Mouse (Mus musculus): ENCODE results near the gene Lpar2. TPM values are rescaled to one million over a fixed set of nuclear protein-coding genes. Genes with fewer than 3 reads are reported as not detected.

Lpar2 gene
- total RNA-seq (2014; fragmentation: Nextera tagmentation) (2.1 and 2.4 TPM in 2 replicates), total RNA-seq (2017) (0.28 and 0.38 TPM in 2 replicates)

DNA sequence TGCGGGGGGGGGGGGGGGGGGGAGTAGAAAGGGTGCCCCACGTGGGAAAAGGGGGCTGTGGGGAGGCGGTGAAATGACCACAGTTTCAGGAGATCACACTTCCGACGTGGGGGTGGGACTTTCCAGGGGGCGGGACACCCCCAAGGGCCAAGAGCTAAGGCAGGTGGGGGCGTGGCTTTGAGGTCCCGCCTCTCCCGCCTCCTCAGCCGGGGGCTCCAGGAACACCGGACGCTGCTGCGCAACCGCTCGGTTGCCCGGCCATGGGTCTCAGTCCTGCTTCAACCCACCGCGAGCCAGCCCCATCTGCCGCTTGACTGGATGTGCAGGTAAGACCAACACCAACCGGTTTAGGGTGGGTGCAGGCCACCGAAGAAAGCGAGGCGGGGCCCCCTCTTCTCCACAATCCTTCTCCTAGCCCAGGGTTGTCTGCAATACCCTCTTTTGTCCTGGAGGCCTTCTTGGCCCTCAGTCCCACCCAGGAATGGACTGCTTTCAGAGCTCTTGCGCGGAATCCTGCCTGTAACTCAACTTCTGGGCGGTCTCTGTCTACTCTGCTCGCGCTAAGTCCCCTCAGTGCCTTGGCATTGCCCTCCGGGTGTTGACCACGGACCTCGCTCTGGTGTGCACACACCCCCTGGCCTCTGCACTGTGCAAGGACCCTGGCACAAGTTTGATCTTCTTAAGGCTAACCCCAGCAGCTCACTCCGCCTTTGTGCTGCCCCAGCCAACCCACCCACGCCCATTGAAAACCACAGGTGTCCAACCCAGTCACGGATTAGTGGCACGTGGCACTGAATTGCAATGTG lies at the start of gene Lpar2:
TSS of gene Lpar2 (plus strand) at position 44 of the 806 bp plus-strand sequence.
- peak; percentile 58 for ATAC-seq (replicated peaks; ENCODE audit: low FRiP score, low TSS enrichment, poor library complexity, severe bottlenecking)

DNA sequence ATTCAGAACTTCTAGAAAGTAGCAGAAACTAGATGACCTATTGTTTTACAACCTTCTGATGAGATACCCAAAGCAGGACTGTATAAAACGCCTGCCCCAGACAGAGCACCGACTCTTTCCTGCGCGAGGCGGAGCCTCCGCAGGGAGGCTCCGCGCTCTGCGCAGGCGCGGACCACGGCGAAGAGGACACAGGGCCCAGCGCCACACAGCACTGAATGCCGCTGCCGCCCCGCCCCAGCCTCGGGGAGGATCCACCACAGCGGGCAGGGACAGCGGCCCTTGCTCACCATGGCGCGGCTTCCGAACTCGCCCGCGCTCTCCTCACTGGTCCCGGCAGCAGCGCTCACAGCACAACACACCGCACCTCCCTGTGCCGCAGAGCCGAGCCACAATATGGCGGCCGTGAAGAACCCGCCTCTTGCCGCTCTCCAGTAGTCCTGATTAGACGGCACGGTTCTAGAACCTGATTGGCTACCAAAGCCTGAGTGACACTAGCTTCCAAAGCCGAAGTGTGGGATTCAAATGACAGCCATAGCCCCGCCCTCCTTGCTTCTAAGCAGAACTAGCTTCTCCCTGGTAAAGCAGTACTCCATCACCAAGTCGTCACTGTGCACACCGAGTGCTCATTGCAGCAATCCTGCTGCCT lies 47.6 kb upstream of the Lpar2 start, which contains the start of gene Gm20422:
TSS of gene Gm20422 (minus strand) at position 384 of the 646 bp plus-strand sequence.
- ATAC-seq (replicated peaks; ENCODE audit: low FRiP score, low TSS enrichment, poor library complexity, severe bottlenecking): peak; percentile 100

DNA sequence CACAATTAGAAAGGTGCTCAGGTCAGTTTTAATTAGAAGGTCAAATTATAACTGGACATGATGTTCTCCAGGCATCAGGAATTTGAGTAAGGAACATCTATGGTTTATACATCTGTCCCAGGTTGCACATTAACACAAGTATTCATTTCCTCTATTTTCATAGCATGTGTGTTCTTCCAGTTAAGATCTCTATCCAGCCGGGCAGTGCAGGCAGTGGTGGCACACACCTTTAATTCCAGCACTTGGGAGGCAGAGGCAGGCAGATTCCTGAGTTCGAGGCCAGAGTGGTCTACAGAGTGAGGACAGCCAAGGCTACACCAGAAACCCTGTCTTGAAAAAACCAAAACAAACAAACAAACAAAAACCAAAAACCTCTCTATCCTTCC lies 47.1 kb upstream of the Lpar2 start:
- ATAC-seq (replicated peaks; ENCODE audit: low FRiP score, low TSS enrichment, poor library complexity, severe bottlenecking): no peak

DNA sequence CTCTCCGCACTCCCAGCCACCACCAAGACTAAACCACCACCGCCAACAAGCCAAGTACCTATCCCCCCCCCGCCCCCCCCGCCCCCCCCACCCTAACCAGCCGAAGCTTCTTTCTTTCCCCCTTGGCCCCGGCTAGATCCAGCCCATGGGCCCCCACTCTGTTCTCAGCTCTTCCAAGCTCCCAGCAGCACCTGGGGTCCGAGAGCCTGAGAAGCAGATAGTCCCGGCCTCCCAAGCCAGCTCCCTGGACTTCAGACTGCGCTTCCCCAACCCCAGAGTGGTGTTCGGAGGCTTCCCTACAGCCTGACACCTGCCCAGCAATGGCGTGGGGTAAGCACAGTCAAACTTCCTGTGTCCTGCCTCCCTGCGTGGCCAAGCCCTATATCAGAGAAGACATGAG lies 45.1 kb upstream of the Lpar2 start:
- ATAC-seq (replicated peaks; ENCODE audit: low FRiP score, low TSS enrichment, poor library complexity, severe bottlenecking): no peak

DNA sequence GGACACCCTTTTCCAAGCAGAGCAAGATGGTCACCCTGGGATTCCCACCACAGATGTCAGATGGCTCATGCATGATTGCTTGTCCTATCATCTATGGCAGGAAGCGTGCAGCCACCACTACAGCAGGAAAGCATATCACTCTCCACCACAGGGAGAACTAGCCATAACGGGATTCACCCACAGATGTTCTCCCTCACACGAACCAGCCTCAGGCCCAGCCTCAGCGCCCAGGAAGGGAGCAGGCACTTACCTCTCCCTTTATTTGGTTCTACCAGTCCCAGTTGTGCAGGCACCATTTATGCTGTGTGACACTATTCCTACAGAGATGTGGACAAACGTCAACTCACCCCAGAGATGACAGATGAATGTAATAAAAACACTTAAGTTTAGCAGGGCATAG lies 33.1 kb upstream of the Lpar2 start:
- peak; percentile 65 for ATAC-seq (replicated peaks; ENCODE audit: low FRiP score, low TSS enrichment, poor library complexity, severe bottlenecking)

DNA sequence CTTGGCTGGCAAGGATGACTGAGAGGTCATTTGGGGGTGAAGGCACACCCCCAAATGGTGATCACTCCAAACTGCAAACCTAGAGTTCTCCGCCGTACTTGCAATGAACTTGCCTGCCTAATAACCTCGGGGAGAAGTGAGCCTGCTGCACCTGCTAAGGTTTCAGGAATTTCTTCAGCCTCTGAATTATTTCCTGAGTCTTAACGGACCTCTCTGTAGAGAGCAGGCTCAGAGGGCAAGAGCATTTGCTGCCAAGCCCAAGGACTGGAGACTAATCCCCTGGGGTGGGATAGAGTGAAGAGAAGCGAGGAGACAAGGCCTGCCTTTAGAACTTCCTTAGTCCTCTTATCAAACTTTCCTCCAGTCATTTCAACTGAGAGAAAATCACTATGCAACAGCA lies 32.5 kb upstream of the Lpar2 start:
- ATAC-seq (replicated peaks; ENCODE audit: low FRiP score, low TSS enrichment, poor library complexity, severe bottlenecking): no peak

DNA sequence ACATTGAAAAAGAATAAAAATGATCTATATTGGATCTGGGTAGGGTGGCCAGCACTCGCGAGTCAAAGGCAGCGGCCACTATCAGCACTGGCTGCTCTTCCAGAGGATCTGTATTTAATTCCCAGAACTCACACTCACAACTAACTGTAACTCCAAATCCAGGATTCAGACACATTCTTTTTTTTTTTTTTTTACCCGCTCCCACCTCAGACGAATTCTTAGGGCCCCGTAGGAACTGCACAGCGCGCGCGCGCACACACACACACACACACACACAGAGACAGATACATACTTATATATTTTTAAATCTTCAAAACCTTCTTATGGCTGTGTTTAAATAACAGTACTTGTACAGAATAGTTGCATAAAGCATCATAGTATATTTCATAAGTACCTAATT lies 31.9 kb upstream of the Lpar2 start:
- ATAC-seq (replicated peaks; ENCODE audit: low FRiP score, low TSS enrichment, poor library complexity, severe bottlenecking): no peak

DNA sequence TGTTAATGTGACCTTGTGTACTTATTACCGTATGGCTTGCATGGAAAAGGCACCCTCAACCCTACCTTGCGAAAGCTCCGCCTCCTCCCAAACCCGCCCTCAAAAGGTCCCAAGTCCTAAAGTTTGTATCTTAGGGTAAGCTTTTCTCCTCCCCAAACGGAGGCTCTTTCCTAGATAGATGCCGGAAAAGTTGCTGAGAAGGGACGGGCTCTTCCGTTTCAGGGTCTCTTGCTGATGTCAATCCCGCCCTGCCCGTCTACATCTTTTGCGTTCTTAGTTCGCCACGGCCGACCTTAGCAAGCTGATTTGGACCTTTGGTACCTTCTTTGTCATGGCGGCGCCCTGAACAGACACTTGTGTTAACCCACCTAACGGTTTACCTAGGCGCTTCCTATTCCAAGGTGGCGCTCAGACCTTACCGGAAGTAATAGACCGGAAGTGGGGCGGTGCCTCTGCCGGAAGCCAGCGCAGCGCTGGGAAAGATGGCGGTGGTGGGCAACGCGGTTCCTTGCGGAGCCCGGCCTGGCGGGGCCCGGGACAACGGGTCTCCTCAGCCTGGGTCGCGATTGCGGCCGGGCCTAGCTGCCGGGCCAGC lies 31.4 kb upstream of the Lpar2 start, which contains the start of the genes Atp13a1 and Zfp866:
TSS of gene Atp13a1 (plus strand) at position 391 of the 595 bp plus-strand sequence.
TSS of gene Zfp866 (minus strand) at position 406 of the 595 bp plus-strand sequence.
- ATAC-seq (replicated peaks; ENCODE audit: low FRiP score, low TSS enrichment, poor library complexity, severe bottlenecking): peak; percentile 92

DNA sequence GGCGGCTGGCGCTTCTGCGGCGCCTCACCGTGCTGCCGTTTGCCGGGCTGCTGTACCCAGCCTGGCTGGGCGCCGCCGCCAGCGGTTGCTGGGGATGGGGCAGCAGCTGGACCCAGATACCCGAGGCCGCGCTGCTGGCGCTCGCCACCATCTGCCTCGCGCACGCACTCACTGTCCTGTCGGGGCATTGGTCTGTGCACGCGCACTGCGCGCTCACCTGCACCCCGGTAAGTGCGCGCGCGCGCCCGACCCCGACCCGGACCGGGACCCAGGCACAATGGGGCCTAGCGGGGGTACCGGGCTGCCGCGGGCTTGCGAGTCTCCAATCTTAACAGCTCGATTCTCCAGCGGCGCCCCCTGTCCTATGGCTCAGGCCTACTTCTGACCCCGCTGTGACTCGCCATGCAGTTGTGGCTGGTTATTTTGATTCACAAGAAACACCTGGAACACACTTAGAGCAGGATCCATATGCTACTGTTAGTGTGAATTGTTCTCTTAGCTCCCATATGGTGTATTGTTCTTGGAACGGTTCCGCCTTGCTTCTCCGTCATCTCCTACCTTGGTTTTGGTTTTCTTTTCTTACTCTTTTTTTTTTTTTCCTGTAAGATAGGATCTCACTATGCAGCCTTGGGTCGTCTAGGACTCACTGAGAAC lies 30.7 kb upstream of the Lpar2 start:
- 0 out of 2 replicates have a peak, but pooled peaks have one; percentile 16 for ATAC-seq (replicated peaks; ENCODE audit: low FRiP score, low TSS enrichment, poor library complexity, severe bottlenecking)

DNA sequence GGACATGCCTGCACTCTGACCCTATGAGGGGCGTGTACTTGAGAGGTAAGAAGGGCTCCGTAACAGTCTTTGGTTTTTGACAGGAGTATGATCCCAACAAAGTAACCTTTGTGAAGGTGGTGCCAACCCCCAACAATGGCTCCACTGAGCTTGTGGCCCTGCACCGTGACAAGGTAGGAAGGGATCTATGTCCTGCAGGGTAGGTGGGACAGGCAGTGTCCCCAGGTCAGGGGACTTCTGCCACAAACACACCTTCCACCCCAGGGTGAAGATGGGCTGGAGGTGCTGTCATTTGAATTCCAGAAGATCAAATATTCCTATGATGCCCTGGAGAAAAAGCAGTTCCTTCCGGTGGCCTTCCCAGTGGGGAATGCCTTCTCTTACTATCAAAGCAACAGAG lies 28.6 kb upstream of the Lpar2 start:
- no peak for ATAC-seq (replicated peaks; ENCODE audit: low FRiP score, low TSS enrichment, poor library complexity, severe bottlenecking)

DNA sequence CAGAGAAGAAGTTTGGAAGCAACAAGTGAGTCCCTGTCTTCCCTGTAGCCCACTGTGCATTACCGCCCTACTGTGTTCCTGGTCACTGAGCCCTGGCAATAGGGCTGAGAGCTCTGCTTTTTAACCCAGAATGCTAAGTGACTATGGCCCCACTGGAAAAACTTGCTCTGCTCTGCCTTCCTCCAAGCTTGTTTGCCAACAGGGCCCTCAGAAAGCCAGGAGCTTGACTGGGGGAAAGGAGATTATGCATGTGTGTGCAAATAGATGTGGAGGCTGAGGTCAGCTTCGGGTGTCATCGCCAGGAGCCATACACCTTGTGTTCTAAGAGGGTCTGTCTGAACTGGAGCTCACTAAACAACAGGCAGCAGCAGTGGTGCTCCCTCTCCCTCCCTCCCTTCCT lies 28.1 kb upstream of the Lpar2 start:
- no peak for ATAC-seq (replicated peaks; ENCODE audit: low FRiP score, low TSS enrichment, poor library complexity, severe bottlenecking)

DNA sequence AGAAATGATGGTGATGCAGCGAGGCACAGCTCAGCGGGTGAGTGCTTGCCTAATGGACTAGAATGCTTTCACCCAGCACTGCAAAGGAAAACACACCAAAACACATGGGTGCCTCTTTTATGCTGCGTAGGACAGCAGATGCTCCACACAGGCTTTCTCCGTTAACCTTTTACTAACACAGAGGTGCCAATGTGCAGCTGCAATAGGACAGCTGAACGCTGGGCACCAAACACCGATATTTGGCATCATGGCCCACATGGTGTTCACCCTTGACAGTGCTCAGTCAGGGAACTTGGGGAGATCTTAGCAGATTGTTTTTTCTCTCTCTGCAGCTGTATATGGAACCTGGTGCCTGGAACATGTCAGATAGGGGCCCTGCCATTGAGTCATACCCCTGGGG lies 27.3 kb upstream of the Lpar2 start:
- ATAC-seq (replicated peaks; ENCODE audit: low FRiP score, low TSS enrichment, poor library complexity, severe bottlenecking): no peak

DNA sequence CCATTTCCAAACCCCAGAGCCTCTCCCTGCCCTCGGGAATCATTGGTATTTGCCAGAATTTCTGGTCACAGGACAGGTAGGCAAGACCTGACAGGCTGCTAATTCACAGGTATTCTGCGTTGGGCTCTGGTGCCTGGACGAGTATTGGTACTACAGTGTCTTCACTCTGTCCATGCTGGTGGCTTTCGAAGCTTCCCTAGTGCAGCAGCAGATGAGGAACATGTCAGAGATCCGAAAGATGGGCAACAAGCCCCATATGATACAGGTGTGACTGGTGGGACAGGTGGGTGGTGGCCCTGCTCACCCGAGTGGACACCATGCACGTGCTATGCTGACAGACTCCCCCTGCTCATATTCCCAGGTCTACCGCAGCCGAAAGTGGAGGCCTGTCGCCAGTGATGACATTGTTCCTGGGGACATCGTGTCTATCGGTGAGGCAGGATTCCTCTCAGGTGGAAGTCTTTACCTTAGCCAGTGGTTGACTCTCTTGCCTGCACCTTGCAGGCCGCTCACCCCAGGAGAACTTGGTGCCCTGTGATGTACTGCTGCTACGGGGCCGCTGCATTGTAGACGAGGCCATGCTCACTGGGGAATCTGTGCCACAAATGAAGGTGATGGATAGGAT lies 25.4 kb upstream of the Lpar2 start:
- no peak for ATAC-seq (replicated peaks; ENCODE audit: low FRiP score, low TSS enrichment, poor library complexity, severe bottlenecking)

DNA sequence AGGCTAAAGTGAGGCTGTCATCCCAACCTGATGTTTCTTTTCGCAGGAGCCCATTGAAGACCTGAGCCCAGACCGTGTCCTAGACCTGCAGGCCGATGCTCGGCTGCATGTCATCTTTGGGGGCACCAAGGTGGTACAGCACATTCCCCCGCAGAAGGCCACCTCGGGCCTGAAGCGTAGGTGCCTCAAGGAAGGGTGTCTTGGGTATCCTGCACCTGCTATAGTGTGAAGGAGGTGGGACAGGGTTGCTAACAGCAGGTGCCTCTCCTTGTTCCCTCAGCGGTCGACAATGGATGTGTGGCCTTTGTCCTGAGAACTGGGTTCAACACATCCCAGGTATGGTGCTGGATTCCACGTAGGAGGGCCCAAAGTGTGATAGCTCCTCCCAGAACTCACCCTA lies 24.6 kb upstream of the Lpar2 start:
- ATAC-seq (replicated peaks; ENCODE audit: low FRiP score, low TSS enrichment, poor library complexity, severe bottlenecking): no peak

DNA sequence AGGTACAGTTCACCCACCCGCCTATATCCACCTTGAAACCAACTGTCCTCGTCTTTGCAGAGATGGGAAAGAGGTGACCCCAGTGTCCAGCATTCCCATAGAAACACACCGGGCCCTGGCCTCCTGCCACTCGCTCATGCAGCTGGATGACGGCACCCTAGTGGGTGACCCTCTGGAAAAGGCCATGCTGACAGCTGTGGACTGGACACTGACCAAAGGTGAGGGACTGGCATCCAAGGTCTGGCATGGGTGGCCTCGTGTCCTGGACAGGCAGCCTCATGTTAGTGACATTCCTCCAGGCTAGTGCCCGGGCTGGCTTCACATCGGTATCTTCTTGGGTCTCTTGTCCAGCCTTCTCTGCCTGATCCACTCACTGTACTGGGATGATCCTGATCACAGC lies 23.0 kb upstream of the Lpar2 start:
- ATAC-seq (replicated peaks; ENCODE audit: low FRiP score, low TSS enrichment, poor library complexity, severe bottlenecking): no peak

DNA sequence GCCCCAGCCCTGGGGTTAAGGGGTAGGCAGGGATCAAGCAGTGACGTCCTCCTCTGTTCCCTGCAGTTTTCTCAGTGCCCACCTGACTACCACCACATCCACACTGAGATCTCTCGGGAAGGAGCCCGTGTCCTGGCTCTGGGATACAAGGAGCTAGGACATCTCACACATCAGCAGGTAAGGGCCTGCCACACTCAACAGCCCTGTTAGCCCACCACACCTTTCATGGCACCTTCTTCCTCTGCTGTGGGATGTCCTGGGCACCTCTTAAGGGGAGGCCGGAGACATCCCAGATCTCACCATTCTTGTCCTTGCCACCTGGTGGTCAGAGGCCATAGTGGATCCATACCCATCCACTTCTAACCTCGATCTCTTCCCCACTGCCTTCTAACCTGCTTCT lies 22.3 kb upstream of the Lpar2 start:
- no peak for ATAC-seq (replicated peaks; ENCODE audit: low FRiP score, low TSS enrichment, poor library complexity, severe bottlenecking)

DNA sequence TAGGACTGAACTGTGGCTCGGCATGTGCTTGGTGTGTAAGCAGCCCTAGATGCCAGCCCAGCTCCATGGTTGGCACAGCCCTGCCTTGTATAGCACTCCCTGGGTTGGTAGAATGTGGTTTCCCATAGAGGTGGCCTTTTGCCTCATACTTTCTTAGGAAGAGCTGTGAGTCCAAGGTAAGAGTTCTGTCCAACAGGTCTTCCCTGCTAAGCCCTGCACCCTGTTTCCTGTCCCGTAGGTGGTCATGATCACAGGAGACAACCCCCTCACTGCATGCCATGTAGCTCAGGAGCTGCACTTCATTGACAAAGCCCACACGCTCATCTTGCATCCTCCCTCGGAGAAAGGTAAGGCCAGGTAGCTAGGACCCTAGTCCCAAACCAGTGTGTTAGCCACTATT lies 20.4 kb upstream of the Lpar2 start:
- ATAC-seq (replicated peaks; ENCODE audit: low FRiP score, low TSS enrichment, poor library complexity, severe bottlenecking): no peak

DNA sequence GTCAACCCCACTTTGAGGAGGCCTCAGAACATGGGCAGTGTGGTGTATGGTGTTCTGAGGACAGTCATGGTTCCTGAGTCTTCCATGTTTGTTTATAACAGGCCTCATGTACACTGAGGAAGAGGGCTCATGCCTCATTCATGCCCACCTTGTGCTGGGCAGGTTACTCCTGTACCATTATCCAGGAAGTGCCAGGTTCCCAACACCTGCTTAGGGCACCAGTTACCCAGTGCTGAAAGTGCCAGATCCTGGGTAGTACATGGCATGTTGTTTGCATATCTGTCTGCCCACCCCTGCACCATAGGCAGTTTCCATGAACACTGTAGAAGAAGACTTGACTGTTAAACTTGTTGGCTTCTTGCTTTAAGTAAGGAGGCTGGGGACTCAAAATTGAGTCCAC lies 20.0 kb upstream of the Lpar2 start:
- no peak for ATAC-seq (replicated peaks; ENCODE audit: low FRiP score, low TSS enrichment, poor library complexity, severe bottlenecking)

DNA sequence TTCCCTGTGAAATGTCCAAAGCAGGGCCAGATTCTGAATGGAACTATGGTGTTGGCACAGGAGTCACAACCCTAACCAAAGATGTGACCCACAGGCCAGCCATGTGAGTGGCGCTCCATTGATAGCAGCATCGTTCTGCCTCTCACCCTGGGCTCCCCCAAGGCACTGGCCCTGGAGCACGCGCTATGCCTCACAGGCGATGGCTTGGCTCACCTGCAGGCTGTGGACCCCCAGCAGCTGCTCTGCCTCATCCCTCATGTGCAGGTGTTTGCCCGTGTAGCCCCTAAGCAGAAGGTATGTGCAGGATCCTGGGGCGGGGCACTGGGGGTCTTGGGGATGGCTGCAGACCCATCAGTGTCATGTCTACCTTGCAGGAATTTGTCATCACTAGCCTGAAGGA lies 18.9 kb upstream of the Lpar2 start:
- no peak for ATAC-seq (replicated peaks; ENCODE audit: low FRiP score, low TSS enrichment, poor library complexity, severe bottlenecking)

DNA sequence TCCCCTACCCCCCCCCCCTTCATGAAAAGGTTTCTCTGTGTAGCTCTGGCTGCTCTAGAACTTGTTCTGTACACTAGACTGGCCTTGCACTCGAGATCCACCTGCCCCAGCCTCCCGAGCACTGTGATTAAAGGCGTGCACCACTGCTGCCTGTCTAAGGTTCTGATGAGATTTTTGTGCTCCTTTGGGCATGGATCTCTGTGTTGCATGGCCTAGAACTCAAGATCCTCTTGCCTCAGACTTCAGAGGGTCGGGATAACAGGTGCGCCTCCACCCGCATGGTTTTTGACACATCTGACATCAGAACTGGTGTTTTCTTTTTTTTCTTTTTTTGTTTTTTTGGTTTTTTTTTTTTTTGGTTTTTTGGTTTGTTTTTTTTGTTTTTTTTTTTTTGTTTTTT lies 17.7 kb upstream of the Lpar2 start:
- no peak for ATAC-seq (replicated peaks; ENCODE audit: low FRiP score, low TSS enrichment, poor library complexity, severe bottlenecking)

All from megakaryocyte-erythroid progenitor cell, adult 5-6 weeks (primary cell).